In genomic region chr17:67499783-67500641, GRCm38 (mm10) we compare ENCODE assay signal across 11 mouse cellular contexts.
A peak's percentile ranks its signal among the peaks of the same experiment; 100 is the strongest.
DNase-seq lines count a peak whose midpoint lies in the region; ATAC-seq and TF ChIP-seq lines count a peak whose summit lies in the region.
"Had no signal": no experiment of that assay in that cellular context is flagged by ENCODE, and none has a peak within 500 bp of the region (broad histone marks: within the 10 kb centered on the region; RNA-seq: fewer than 3 reads in every experiment).

No protein-coding gene starts in this region.

- intact Hi-C loops in left cerebral cortex, postnatal 14 days (cut with DNase I) = no loop called here
- intact Hi-C loops in left cerebral cortex, postnatal 36 days (cut with DNase I) = no loop called here

- no peak for TF ChIP-seq CTCF in hindbrain, postnatal 0 days (IDR thresholded peaks at IDR 0.05; ENCODE audit: low read depth)

- peak overlapping the region; percentile 45; the same call in 1 of the 2 replicates for H3K9ac ChIP-seq in forebrain, embryonic 13.5 days
- H3K9ac ChIP-seq in hindbrain, postnatal 0 days (replicated peaks; ENCODE audit: low read length) = no peak overlapping the region
- no peak overlapping the region; the same call in 1 of the 2 replicates for H3K9ac ChIP-seq in neural tube, embryonic 14.5 days (replicated peaks; ENCODE audit: low read depth, low read length)
- no peak overlapping the region for H3K9ac ChIP-seq in kidney, embryonic 15.5 days
- H3K9ac ChIP-seq: lung, embryonic 15.5 days had no signal

- no peaks in the 10 kb centered on the region for H3K9me3 ChIP-seq in forebrain, embryonic 13.5 days (replicated peaks)
- no peaks in the 10 kb centered on the region for H3K9me3 ChIP-seq in hindbrain, postnatal 0 days (ENCODE audit: low read length)
- no peaks in the 10 kb centered on the region for H3K9me3 ChIP-seq in neural tube, embryonic 14.5 days (ENCODE audit: control insufficient read depth, low read length)
- no peaks in the 10 kb centered on the region for H3K9me3 ChIP-seq in kidney, embryonic 15.5 days (replicated peaks)
- H3K9me3 ChIP-seq: lung, embryonic 15.5 days had no signal

- H3K4me2 ChIP-seq in forebrain, embryonic 13.5 days = peak overlapping the region; percentile 56
- peak overlapping the region; percentile 43 for H3K4me2 ChIP-seq in hindbrain, postnatal 0 days (ENCODE audit: low read depth, low read length)
- H3K4me2 ChIP-seq in neural tube, embryonic 14.5 days (ENCODE audit: low read depth, low read length) = peak overlapping the region; percentile 22
- H3K4me2 ChIP-seq in kidney, embryonic 15.5 days = no peak overlapping the region
- H3K4me2 ChIP-seq: lung, embryonic 15.5 days had no signal

- H3K4me1 ChIP-seq in forebrain, embryonic 13.5 days = peaks cover 10% of the 10 kb centered on the region
- H3K4me1 ChIP-seq in hindbrain, postnatal 0 days (ENCODE audit: insufficient read depth, low read length) = no peaks in the 10 kb centered on the region
- H3K4me1 ChIP-seq in neural tube, embryonic 14.5 days (ENCODE audit: control insufficient read depth, insufficient read depth, low read length) = peaks cover 7% of the 10 kb centered on the region; the same call in 1 of the 2 replicates
- H3K4me1 ChIP-seq in kidney, embryonic 15.5 days = 0 out of 2 replicates have a peak, but pooled peaks cover 11% of the 10 kb centered on the region
- H3K4me1 ChIP-seq: lung, embryonic 15.5 days had no signal

- 26% methylated on average over 28 of the region's 28 CpGs for WGBS in forebrain, embryonic 13.5 days
- WGBS in hindbrain, postnatal 0 days = 31% methylated on average over 28 of the region's 28 CpGs
- WGBS in neural tube, embryonic 14.5 days = 40% methylated on average over 28 of the region's 28 CpGs
- WGBS in kidney, embryonic 15.5 days = 77% methylated on average over 28 of the region's 28 CpGs

- H3K36me3 ChIP-seq in forebrain, embryonic 13.5 days (ENCODE audit: poor library complexity, severe bottlenecking) = no peaks in the 10 kb centered on the region
- H3K36me3 ChIP-seq in hindbrain, postnatal 0 days (ENCODE audit: insufficient read depth, low read length) = no peaks in the 10 kb centered on the region
- no peaks in the 10 kb centered on the region for H3K36me3 ChIP-seq in neural tube, embryonic 14.5 days (ENCODE audit: control insufficient read depth, insufficient read depth, low read length)
- no peaks in the 10 kb centered on the region for H3K36me3 ChIP-seq in kidney, embryonic 15.5 days
- H3K36me3 ChIP-seq: lung, embryonic 15.5 days had no signal

- DNase-seq in left cerebral cortex, postnatal 14 days (ENCODE audit: low spot score in 2 of 2) = peak; percentile 7 to 23
- DNase-seq in left cerebral cortex, postnatal 36 days (ENCODE audit: low spot score in 2 of 2) = no peak
- peak; percentile 70 for DNase-seq in hindbrain, postnatal 0 days (ENCODE audit: low spot score)
- DNase-seq in ovary, postnatal 14 days (ENCODE audit: low spot score) = no peak
- DNase-seq in spleen, adult 18-20 months = no peak
- DNase-seq: kidney, adult 9 months had no signal

- H3K4me3 ChIP-seq in forebrain, embryonic 13.5 days = peak overlapping the region; percentile 28
- peak overlapping the region; percentile 14; the same call in 1 of the 2 replicates for H3K4me3 ChIP-seq in hindbrain, postnatal 0 days (ENCODE audit: low read length)
- H3K4me3 ChIP-seq in neural tube, embryonic 14.5 days (ENCODE audit: low read depth, low read length) = no peak overlapping the region; the same call in 1 of the 2 replicates
- H3K4me3 ChIP-seq in kidney, embryonic 15.5 days (replicated peaks) = no peak overlapping the region
- H3K4me3 ChIP-seq: lung, embryonic 15.5 days had no signal

- no peaks in the 10 kb centered on the region for H3K27me3 ChIP-seq in forebrain, embryonic 13.5 days
- no peaks in the 10 kb centered on the region for H3K27me3 ChIP-seq in hindbrain, postnatal 0 days (ENCODE audit: insufficient read depth, low read length)
- no peaks in the 10 kb centered on the region for H3K27me3 ChIP-seq in neural tube, embryonic 14.5 days (ENCODE audit: control insufficient read depth, insufficient read depth, low read length)
- H3K27me3 ChIP-seq in kidney, embryonic 15.5 days = no peaks in the 10 kb centered on the region
- H3K27me3 ChIP-seq: lung, embryonic 15.5 days had no signal

- peak; percentile 81 for ATAC-seq in forebrain, embryonic 13.5 days
- peak; percentile 76; the same call in 1 of the 2 replicates for ATAC-seq in hindbrain, postnatal 0 days
- ATAC-seq in neural tube, embryonic 14.5 days (ENCODE audit: low read depth) = peak; percentile 75; the same call in 1 of the 2 replicates
- no peak for ATAC-seq in kidney, embryonic 15.5 days (replicated peaks; ENCODE audit: low FRiP score)
- ATAC-seq: Patski had no signal

- peak overlapping the region; percentile 65 for H3K27ac ChIP-seq in forebrain, embryonic 13.5 days
- peak overlapping the region; percentile 45 for H3K27ac ChIP-seq in hindbrain, postnatal 0 days
- peak overlapping the region; percentile 23; the same call in 1 of the 2 replicates for H3K27ac ChIP-seq in neural tube, embryonic 14.5 days (ENCODE audit: low read depth, low read length)
- no peak overlapping the region for H3K27ac ChIP-seq in kidney, embryonic 15.5 days
- H3K27ac ChIP-seq: lung, embryonic 15.5 days had no signal

Comparison
In these comparisons a context has a peak if more than half of its experiments do, and no peak if none do; other contexts are left out.
1. DNase-seq: peak in left cerebral cortex, postnatal 14 days (2 of 2) and hindbrain, postnatal 0 days (single experiment); none in left cerebral cortex, postnatal 36 days (0 of 2), ovary, postnatal 14 days (single experiment) and spleen, adult 18-20 months (0 of 2).
2. H3K4me3 ChIP-seq: peak in forebrain, embryonic 13.5 days (single experiment) and hindbrain, postnatal 0 days (single experiment); none in neural tube, embryonic 14.5 days (single experiment) and kidney, embryonic 15.5 days (single experiment).